Mouse (Mus musculus) intestine, embryonic 14.5 days (tissue): Measurements from ENCODE around the gene Sumo1. TPM values are rescaled to one million over a fixed set of nuclear protein-coding genes. Genes with fewer than 3 reads are reported as not detected.

ENCODE experiments used
- ATAC-seq: fragments of 200-750 bp; cut with Nextera tagmentation; replicated peaks from 2 replicates; pipeline ENCODE4 v1.8.0; 2017; ENCODE audit warnings: low read depth, moderate number of reproducible peaks, moderate TSS enrichment, moderate library complexity; ENCODE audit not compliant: low FRiP score, low TSS enrichment
- DNase-seq: peaks from one replicate; pipeline ENCODE4 v3.0.0-alpha.2; 2018; ENCODE audit warnings: low spot score
- H3K27ac ChIP-seq: fragments of 300-500 bp; sonication (generic); 2 replicates; pipeline ENCODE4 v1.5.1; 2014; ENCODE audit warnings: low read depth, mild to moderate bottlenecking, control low read depth
- H3K27me3 ChIP-seq: fragments of 300-500 bp; sonication (generic); replicated peaks from 2 replicates; pipeline ENCODE4 v1.6.1; 2014; ENCODE audit warnings: low read length, control low read depth; ENCODE audit not compliant: control insufficient read depth, insufficient read depth
- H3K36me3 ChIP-seq: fragments of 300-500 bp; sonication (generic); 2 replicates; pipeline ENCODE4 v1.6.1; 2014; ENCODE audit warnings: low read length, control low read depth; ENCODE audit not compliant: control insufficient read depth, insufficient read depth
- H3K4me1 ChIP-seq: fragments of 300-500 bp; sonication (generic); replicated peaks from 2 replicates; pipeline ENCODE4 v1.6.1; 2014; ENCODE audit warnings: low read length, control low read depth, mixed read lengths; ENCODE audit not compliant: control insufficient read depth, insufficient read depth
- H3K4me2 ChIP-seq: fragments of 300-500 bp; sonication (generic); 2 replicates; pipeline ENCODE4 v1.6.1; 2014; ENCODE audit warnings: low read length
- H3K4me3 ChIP-seq: fragments of 300-500 bp; sonication (generic); 2 replicates; pipeline ENCODE4 v1.5.1; 2014; ENCODE audit warnings: low read depth, low read length, control low read depth, mixed read lengths
- H3K9ac ChIP-seq: fragments of 300-500 bp; sonication (generic); 2 replicates; pipeline ENCODE4 v1.6.1; 2014; ENCODE audit warnings: mild to moderate bottlenecking, low read length
- H3K9me3 ChIP-seq: fragments of 300-500 bp; sonication (generic); 2 replicates; pipeline ENCODE4 v1.6.1; 2016; ENCODE audit warnings: low read length, control low read depth; ENCODE audit not compliant: control insufficient read depth
- WGBS: fragments of 180-500 bp; shearing (Covaris S2); extraction: QIAGEN DNeasy Blood & Tissue Kit; methylation state at CpG from one replicate; pipeline ENCODE4 v1.1.7; 2014; 5-methylcytosine and 5-hydroxymethylcytosine counted together
- polyA plus RNA-seq: library from polyadenylated mRNA; unstranded; fragments of >200 nt; fragmentation: Nextera tagmentation; extraction: Ambion mirVana; gene quantifications from 2 replicates; pipeline ENCODE4 v1.2.1, GENCODE M21; 2014

Sumo1 gene
- 371 and 397 TPM in 2 replicates for polyA plus RNA-seq

DNA sequence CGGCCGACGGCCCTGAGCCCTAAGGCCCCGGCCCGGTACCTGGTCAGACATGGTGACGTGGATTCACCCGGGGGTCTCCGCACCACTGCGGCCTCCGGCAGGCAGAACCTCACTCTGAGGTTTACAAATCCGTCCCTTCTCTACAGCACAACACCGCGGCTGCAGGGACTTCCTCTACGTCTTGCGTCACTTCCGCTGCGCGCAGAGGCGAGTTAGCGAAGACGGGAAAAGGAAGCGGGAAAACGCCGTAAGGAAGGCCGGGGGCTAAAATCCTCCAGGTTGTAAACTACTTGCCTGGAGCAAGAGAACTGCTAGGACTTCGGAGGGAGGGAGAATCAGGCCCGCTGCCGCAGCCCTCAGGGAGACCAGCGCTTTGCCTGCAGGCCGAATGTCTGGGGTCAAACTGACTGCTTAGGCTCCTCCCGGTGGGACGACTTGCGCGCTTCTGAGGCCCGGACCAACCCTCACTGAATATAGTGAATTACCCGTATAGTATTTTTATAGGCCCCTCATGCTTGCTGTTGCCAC lies at the start of gene Sumo1:
Sumo1 (minus strand) TSS at position 194 of the 528 bp plus-strand sequence.
- Histone ChIP-seq H3K36me3 (0 out of 2 replicates have a peak, but pooled peaks cover 9% of the 10 kb centered on the region), H3K4me1 (peaks cover 15% of the 10 kb centered on the region; the same call in 1 of the 2 replicates), H3K9me3 (no peaks in the 10 kb centered on the region)

DNA sequence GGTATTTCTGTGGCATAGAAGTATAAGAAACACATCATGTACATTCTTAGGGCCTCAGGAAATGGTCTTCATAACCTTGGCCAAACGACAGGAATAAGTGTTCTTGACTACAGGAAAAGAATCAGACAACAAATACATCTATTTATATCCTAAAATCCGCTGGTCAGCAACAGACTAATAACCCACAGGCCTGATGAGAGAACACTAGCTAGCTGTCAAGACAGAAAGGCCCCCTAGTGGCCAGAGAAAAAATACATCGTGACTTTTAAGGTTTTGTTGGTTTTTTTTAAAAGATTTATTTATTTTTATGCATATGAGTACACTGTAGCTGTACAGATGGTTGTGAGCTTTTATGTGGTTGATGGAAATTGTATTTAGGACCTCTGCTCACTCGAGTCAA lies 49.3 kb upstream of the Sumo1 start:
- 48% methylated on average over 4 of the region's 4 CpGs for whole genome bisulfite sequencing
- 0 out of 2 replicates have a peak, but pooled peaks have one; percentile 28 for ATAC-seq

More for the DNA sequence above, at the start of gene Sumo1:
- peak within 1 kb of the TSS; percentile 96 for H3K27ac ChIP-seq
- H3K27me3 ChIP-seq = no peaks in the 10 kb centered on the region
- peak within 1 kb of the TSS; percentile 97 for H3K9ac ChIP-seq
- under 1% methylated on average over 36 of the region's 36 CpGs for WGBS
- peak within 1 kb of the TSS; percentile 92 for H3K4me3 ChIP-seq
- DNase-seq (peak; percentile 92), ATAC-seq (peak; percentile 93)
- peak within 1 kb of the TSS; percentile 94 for H3K4me2 ChIP-seq

GRCm38 (mm10) chr1:59701766-59702165 lies 31.1 kb upstream of the Sumo1 start:
- no peak for ATAC-seq
- Histone ChIP-seq H3K27ac (no peak overlapping the region), H3K4me3 (no peak overlapping the region), H3K9ac (no peak overlapping the region), H3K4me1 (no peaks in the 10 kb centered on the region), H3K4me2 (no peak overlapping the region), H3K36me3 (peaks cover 93% of the 10 kb centered on the region), H3K27me3 (no peaks in the 10 kb centered on the region), H3K9me3 (no peaks in the 10 kb centered on the region)
- WGBS = 100% methylated on average over 1 of the region's 1 CpGs
- DNase-seq = no peak

More for the DNA sequence above, 49.3 kb upstream of the Sumo1 start:
- Histone ChIP-seq H3K27me3 (no peaks in the 10 kb centered on the region), H3K4me1 (no peaks in the 10 kb centered on the region), H3K36me3 (peaks cover 36% of the 10 kb centered on the region), H3K4me2 (no peak overlapping the region), H3K9ac (no peak overlapping the region), H3K27ac (no peak overlapping the region), H3K9me3 (no peaks in the 10 kb centered on the region), H3K4me3 (no peak overlapping the region)
- DNase-seq = no peak

DNA sequence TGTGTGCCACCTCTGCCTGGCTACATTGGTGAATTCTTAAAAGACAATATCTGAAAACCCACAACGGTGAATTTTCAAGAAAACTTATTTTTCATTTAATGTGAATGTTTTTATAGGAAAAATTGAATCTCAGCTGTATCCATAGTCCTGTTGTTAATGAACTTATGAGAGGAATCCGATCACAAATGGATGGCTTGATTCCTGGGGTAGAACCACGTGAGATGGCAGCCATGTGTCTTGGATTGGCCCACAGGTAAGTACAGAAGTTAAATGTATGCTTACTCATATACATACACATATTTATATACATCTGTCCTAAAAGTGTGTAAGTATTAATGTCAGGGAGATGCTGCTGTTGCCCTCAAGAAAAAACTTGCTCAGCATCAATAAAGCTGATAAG lies 27.6 kb upstream of the Sumo1 start:
- Histone ChIP-seq H3K9me3 (no peaks in the 10 kb centered on the region), H3K36me3 (peaks cover 98% of the 10 kb centered on the region), H3K27me3 (no peaks in the 10 kb centered on the region), H3K27ac (no peak overlapping the region), H3K4me2 (no peak overlapping the region), H3K4me1 (no peaks in the 10 kb centered on the region), H3K9ac (no peak overlapping the region), H3K4me3 (no peak overlapping the region)
- ATAC-seq = no peak
- no peak for DNase-seq
- WGBS = 94% methylated on average over 3 of the region's 3 CpGs

DNA sequence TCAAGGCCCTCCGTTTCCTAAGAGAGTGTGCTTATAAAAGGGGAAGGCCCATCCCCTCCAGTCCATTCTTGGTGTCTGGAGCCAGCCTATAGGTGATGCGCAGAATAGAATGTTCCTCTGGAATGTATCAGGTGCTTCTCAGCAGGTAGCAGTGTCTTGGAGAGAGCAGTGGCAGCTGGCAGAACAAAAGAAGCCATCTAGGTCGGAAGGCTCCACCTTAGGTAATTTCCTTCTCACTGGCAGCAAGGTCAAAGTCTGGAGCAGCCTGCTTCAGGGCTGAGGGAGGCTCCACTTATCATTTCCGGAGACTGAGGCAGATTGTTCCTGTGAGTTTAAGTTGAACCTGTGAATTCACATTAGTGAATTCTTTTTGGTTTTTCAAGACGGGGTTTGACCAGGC lies 27.1 kb upstream of the Sumo1 start:
- no peak for DNase-seq
- ATAC-seq = no peak
- Histone ChIP-seq H3K27ac (no peak overlapping the region), H3K4me1 (no peaks in the 10 kb centered on the region), H3K4me2 (no peak overlapping the region), H3K9me3 (no peaks in the 10 kb centered on the region), H3K4me3 (no peak overlapping the region), H3K36me3 (peaks cover 97% of the 10 kb centered on the region), H3K27me3 (no peaks in the 10 kb centered on the region), H3K9ac (no peak overlapping the region)
- 87% methylated on average over 5 of the region's 5 CpGs for WGBS

GRCm38 (mm10) chr1:59690467-59690866 lies 19.8 kb upstream of the Sumo1 start:
- no peak overlapping the region for H3K27ac ChIP-seq
- no peaks in the 10 kb centered on the region for H3K9me3 ChIP-seq
- H3K9ac ChIP-seq = no peak overlapping the region
- no peaks in the 10 kb centered on the region for H3K27me3 ChIP-seq
- peaks cover 7% of the 10 kb centered on the region for H3K4me1 ChIP-seq
- peaks cover 56% of the 10 kb centered on the region for H3K36me3 ChIP-seq
- 93% methylated on average over 5 of the region's 5 CpGs for WGBS
- H3K4me3 ChIP-seq = no peak overlapping the region
- no peak overlapping the region for H3K4me2 ChIP-seq
- no peak for ATAC-seq
- DNase-seq = no peak

DNA sequence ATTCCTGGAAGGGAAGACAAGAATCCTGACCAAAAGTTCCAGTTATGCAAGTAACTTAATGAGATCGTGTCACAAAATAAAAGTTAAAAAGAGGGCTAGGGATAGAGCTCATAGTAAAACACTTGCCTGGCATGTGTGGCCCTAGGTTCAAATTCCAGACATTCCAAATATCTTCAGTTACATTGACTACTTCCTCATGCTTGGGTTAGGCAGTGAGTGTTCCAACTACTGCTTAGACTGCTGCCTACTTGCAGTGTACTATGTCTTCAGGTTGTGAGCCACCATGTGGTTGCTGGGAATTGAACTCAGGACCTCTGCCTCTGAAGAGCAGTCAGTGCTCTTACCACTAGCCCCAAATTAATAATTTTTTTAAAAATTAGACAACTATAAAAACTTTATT lies 16.9 kb upstream of the Sumo1 start:
- Histone ChIP-seq H3K27me3 (no peaks in the 10 kb centered on the region), H3K9ac (0 out of 2 replicates have a peak overlapping the region, but pooled peaks have one; percentile 16), H3K27ac (no peak overlapping the region), H3K4me3 (0 out of 2 replicates have a peak overlapping the region, but pooled peaks have one; percentile 99), H3K4me1 (peaks cover 7% of the 10 kb centered on the region), H3K9me3 (no peaks in the 10 kb centered on the region), H3K4me2 (peak overlapping the region; percentile 97), H3K36me3 (peaks cover 29% of the 10 kb centered on the region)
- ATAC-seq = no peak
- 70% methylated on average over 1 of the region's 1 CpGs for WGBS
- DNase-seq = no peak

DNA sequence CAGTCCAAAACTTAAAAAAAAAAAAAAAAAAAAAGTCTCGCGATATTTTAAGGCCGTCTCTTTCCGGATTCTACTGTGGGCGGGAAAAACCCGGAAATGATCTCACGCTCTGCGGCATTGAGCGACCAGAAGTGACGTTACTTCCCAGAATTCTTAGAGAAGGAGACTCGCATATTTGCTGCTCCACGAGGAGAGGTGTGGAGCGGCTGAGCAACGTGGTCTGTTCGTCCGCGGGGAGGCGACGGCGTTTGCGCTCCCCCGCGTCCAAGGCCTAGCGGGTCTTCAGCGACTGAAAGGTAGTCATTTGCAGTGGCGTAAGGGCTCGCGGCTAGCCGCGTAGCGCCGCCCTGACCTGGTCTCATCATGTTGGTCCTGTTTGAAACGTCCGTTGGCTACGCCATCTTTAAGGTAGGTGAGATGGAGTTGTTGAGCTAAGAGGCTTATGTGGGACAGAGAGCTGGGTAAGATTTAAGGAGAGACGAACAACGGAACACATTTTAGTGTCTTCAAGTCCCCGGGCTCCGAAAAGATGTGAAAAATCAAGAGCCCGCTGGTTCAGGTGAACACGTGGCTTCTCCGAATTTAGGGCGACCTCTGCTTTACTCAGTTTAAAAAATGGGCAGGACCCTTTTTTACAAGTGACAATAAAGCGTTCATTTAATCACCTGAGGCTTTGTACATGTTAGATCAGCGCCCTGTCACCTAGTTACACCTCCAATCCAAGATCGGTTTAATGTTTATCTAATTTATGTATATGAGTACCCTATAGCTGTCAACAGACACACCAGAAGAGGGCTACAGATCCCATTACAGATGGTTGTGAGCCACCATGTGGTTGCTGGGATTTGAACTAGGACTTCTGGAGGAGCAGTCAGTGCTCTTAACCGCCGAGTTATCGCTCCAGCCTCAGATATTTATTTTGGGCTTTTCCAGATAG lies 14.5 kb upstream of the Sumo1 start, which contains the start of gene Nop58:
Nop58 (plus strand) TSS at position 153 of the 937 bp plus-strand sequence.
- Histone ChIP-seq H3K27ac (peak within 1 kb of the TSS; percentile 92), H3K9ac (peak within 1 kb of the TSS; percentile 96), H3K4me1 (peaks cover 7% of the 10 kb centered on the region), H3K4me2 (peak within 1 kb of the TSS; percentile 97), H3K36me3 (peaks cover 9% of the 10 kb centered on the region; the same call in 1 of the 2 replicates), H3K4me3 (peak within 1 kb of the TSS; percentile 99), H3K9me3 (no peaks in the 10 kb centered on the region), H3K27me3 (no peaks in the 10 kb centered on the region)
- WGBS = under 1% methylated on average over 49 of the region's 49 CpGs
- peak; percentile 96 for ATAC-seq
- DNase-seq = peak; percentile 91
